Comparison of ENCODE assay signal across 10 mouse cellular contexts in the genomic region with DNA sequence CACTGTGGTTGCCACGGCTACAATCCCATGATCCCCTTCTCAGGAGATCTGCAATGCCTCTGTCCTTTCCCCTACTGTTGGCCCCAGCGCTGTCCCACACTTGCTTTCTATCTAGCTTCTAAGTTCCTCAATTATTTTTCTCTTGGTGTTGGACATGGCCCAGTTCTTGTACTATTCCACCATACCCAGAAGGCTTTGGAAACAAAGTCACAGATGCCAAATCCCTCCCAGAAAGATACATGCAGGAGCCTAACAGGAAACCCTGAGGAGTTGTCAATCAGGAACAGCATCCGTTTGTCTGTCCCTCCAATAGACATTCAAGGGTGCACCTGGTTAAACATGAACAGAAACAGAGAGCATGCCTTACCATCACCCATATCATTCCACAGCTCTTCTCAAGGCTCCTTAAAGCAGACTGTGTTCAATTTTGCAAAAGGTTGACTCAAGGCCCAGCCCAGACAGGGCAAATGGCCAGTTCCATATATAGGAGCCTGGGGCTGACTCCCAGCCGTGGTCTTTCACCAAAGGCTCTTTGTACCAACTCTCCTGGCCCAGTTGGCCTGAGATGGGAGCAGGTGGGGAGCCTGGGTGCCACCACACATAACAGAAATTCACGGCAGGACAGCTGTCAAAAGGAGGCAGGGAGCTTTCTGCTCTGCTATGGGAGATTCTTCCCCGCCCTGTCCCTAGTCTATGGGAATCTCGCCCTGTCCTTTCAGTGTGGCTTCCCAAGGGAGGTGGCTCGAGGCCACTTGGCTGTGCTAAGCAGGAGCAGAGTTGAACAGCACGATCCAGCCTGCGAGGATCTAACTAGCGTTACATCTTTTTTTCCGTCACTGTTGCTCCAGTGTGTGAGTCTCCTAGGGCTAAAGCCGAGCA. TPM values are rescaled to one million over a fixed set of nuclear protein-coding genes. Genes with fewer than 3 reads are reported as not detected.
DNase-seq lines count a peak whose midpoint lies in the region; ATAC-seq lines count a peak whose summit lies in the region.
"Had no signal": no experiment of that assay in that cellular context is flagged by ENCODE, and none has a peak within 500 bp of the region (broad histone marks: within the 10 kb centered on the region; RNA-seq: fewer than 3 reads in every experiment).

No protein-coding gene starts in this region.

- ATAC-seq in hindbrain, embryonic 16.5 days, result peak; percentile 35; the same call in 1 of the 2 replicates
- ATAC-seq in hindbrain, embryonic 14.5 days (ENCODE audit: low FRiP score), result no peak
- no peak for ATAC-seq in forebrain, embryonic 11.5 days (replicated peaks; ENCODE audit: low FRiP score)

- H3K27me3 ChIP-seq in hindbrain, embryonic 16.5 days (replicated peaks; ENCODE audit: control insufficient read depth, insufficient read depth, low read length), result no peaks in the 10 kb centered on the region
- H3K27me3 ChIP-seq in hindbrain, embryonic 14.5 days (ENCODE audit: control insufficient read depth, insufficient read depth, low read length), result no peaks in the 10 kb centered on the region; the same call in 1 of the 2 replicates
- no peaks in the 10 kb centered on the region for H3K27me3 ChIP-seq in forebrain, embryonic 11.5 days (ENCODE audit: control insufficient read depth, insufficient read depth, low read length)
- H3K27me3 ChIP-seq: embryonic facial prominence, embryonic 12.5 days had no signal

- no peak overlapping the region for H3K27ac ChIP-seq in hindbrain, embryonic 16.5 days (ENCODE audit: low read depth, low read length)
- H3K27ac ChIP-seq in hindbrain, embryonic 14.5 days, result no peak overlapping the region
- H3K27ac ChIP-seq in forebrain, embryonic 11.5 days (ENCODE audit: low read depth, low read length), result no peak overlapping the region
- H3K27ac ChIP-seq: embryonic facial prominence, embryonic 12.5 days had no signal

- H3K9me3 ChIP-seq in hindbrain, embryonic 16.5 days (ENCODE audit: control insufficient read depth, low read length), result no peaks in the 10 kb centered on the region
- no peaks in the 10 kb centered on the region for H3K9me3 ChIP-seq in hindbrain, embryonic 14.5 days (ENCODE audit: control insufficient read depth, low read length)
- H3K9me3 ChIP-seq in forebrain, embryonic 11.5 days (ENCODE audit: control insufficient read depth, low read length), result no peaks in the 10 kb centered on the region
- H3K9me3 ChIP-seq: embryonic facial prominence, embryonic 12.5 days had no signal

- H3K9ac ChIP-seq in hindbrain, embryonic 16.5 days (ENCODE audit: low read depth, low read length), result no peak overlapping the region
- H3K9ac ChIP-seq in hindbrain, embryonic 14.5 days, result no peak overlapping the region
- H3K9ac ChIP-seq in forebrain, embryonic 11.5 days (ENCODE audit: low read length), result no peak overlapping the region
- H3K9ac ChIP-seq: embryonic facial prominence, embryonic 12.5 days had no signal

- H3K4me1 ChIP-seq in hindbrain, embryonic 16.5 days (ENCODE audit: control insufficient read depth, insufficient read depth, low read depth, low read length), result no peaks in the 10 kb centered on the region; the same call in 1 of the 2 replicates
- H3K4me1 ChIP-seq in hindbrain, embryonic 14.5 days (replicated peaks; ENCODE audit: control insufficient read depth, insufficient read depth, low read length), result no peaks in the 10 kb centered on the region
- no peaks in the 10 kb centered on the region for H3K4me1 ChIP-seq in forebrain, embryonic 11.5 days (replicated peaks; ENCODE audit: control insufficient read depth, insufficient read depth, low read length)
- H3K4me1 ChIP-seq: embryonic facial prominence, embryonic 12.5 days had no signal

- no peak overlapping the region for H3K4me2 ChIP-seq in hindbrain, embryonic 16.5 days (ENCODE audit: low read length)
- no peak overlapping the region for H3K4me2 ChIP-seq in hindbrain, embryonic 14.5 days (replicated peaks)
- H3K4me2 ChIP-seq in forebrain, embryonic 11.5 days (ENCODE audit: low read depth, low read length, severe bottlenecking), result no peak overlapping the region
- H3K4me2 ChIP-seq: embryonic facial prominence, embryonic 12.5 days had no signal

- 72% methylated on average over 13 of the region's 13 CpGs for WGBS in hindbrain, embryonic 16.5 days
- 73% methylated on average over 13 of the region's 13 CpGs for WGBS in hindbrain, embryonic 14.5 days
- 83% methylated on average over 13 of the region's 13 CpGs for WGBS in forebrain, embryonic 11.5 days

- no peaks in the 10 kb centered on the region for H3K36me3 ChIP-seq in hindbrain, embryonic 16.5 days (ENCODE audit: control insufficient read depth, insufficient read depth, low read length)
- no peaks in the 10 kb centered on the region for H3K36me3 ChIP-seq in hindbrain, embryonic 14.5 days (replicated peaks; ENCODE audit: control insufficient read depth, insufficient read depth)
- H3K36me3 ChIP-seq in forebrain, embryonic 11.5 days (ENCODE audit: control insufficient read depth, insufficient read depth, low read length), result no peaks in the 10 kb centered on the region
- H3K36me3 ChIP-seq: embryonic facial prominence, embryonic 12.5 days had no signal

- intact Hi-C loops in gastrocnemius, postnatal 14 days (cut with DNase I; ENCODE audit: low total_unique reads), result loop anchor here (5.0 kb wide), 1 partner anchor 47 kb away; no protein-coding TSS in a partner anchor

- DNase-seq in hindbrain, embryonic 14.5 days (ENCODE audit: low spot score), result no peak
- DNase-seq in adipocyte (ENCODE audit: low spot score), result peak; percentile 98
- DNase-seq in gastrocnemius, postnatal 14 days, result peak; percentile 77
- peak; percentile 72 for DNase-seq in kidney, postnatal 14 days
- no peak for DNase-seq in embryo, embryonic 10.5 days (ENCODE audit: low spot score)
- no peak for DNase-seq in forebrain, embryonic 11.5 days (ENCODE audit: low spot score)
- DNase-seq: layer of hippocampus, postnatal 36 days; thymus, postnatal 25 days had no signal

- no peak overlapping the region for H3K4me3 ChIP-seq in hindbrain, embryonic 16.5 days (ENCODE audit: low read length)
- H3K4me3 ChIP-seq in hindbrain, embryonic 14.5 days (replicated peaks; ENCODE audit: low read length), result no peak overlapping the region
- H3K4me3 ChIP-seq in forebrain, embryonic 11.5 days (ENCODE audit: low read depth, low read length), result no peak overlapping the region
- H3K4me3 ChIP-seq: embryonic facial prominence, embryonic 12.5 days had no signal

RNA-seq across cellular contexts. Expression of a gene that starts 54.6 kb away (rescaled TPM):
- 81.3 and 86.9 TPM in 2 replicates for polyA plus RNA-seq in hindbrain, embryonic 16.5 days (2015; fragmentation: Nextera tagmentation; extraction: Ambion mirVana)
- 113 and 131 TPM in 2 replicates for polyA plus RNA-seq in hindbrain, embryonic 14.5 days (2014; fragmentation: Nextera tagmentation; extraction: Ambion mirVana)
- 10 to 100 TPM; 59.5 to 96.2 TPM for total RNA-seq in gastrocnemius, postnatal 14 days (2021)
- 55.1 and 58.3 TPM in 2 replicates for polyA plus RNA-seq in forebrain, embryonic 11.5 days (2014; fragmentation: Nextera tagmentation; extraction: Ambion mirVana)

Comparison
In these comparisons a context has a peak if more than half of its experiments do, and no peak if none do; other contexts are left out.
1. DNase-seq: peak in adipocyte (single experiment), gastrocnemius, postnatal 14 days (single experiment) and kidney, postnatal 14 days (single experiment); none in hindbrain, embryonic 14.5 days (single experiment), embryo, embryonic 10.5 days (single experiment) and forebrain, embryonic 11.5 days (single experiment).